Mouse (Mus musculus) WW6 (cell line): ENCODE results near the gene Agxt.

Source experiments
- DNase-seq: peaks from one replicate; pipeline ENCODE4 v3.0.0-alpha.2; 2013; ENCODE audit warnings: low read depth, low spot score

Gene Agxt

DNA sequence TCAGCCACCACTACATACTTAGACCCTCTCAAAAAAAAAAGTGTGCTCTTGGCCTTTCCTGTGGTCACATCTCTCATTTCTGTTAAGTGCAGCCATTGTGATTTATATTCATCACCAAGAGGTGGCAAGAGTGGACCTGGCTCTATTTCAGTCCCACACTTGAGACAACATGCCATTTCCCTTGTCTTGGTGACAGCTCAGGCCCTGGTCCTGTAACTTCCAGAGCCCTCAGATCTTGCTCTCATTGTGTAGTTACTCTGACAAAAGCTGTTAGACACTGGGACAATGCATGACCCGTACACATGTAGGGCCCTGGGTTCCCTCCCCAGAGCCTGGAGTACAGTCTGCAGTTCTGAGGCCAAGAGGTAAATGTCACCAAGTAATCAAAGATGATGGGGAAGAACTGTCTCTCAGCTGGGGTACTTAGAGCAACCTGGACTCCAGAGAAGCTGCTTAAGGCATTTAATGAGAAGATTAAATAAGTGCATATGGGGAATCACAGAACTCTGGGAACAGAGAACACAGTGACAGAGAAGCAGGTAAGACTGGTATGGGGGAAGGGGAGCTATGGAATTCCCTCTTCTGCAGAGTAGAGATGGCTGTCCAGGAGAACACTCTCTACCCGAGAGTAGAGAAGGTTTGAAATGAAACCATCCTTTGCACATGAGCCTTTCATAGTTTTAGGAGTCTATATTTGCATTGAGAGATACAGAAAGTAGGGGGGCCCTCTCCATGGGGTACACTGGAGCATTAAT is 16.0 kb downstream of the Agxt start:
- no peak for DNase-seq

DNA sequence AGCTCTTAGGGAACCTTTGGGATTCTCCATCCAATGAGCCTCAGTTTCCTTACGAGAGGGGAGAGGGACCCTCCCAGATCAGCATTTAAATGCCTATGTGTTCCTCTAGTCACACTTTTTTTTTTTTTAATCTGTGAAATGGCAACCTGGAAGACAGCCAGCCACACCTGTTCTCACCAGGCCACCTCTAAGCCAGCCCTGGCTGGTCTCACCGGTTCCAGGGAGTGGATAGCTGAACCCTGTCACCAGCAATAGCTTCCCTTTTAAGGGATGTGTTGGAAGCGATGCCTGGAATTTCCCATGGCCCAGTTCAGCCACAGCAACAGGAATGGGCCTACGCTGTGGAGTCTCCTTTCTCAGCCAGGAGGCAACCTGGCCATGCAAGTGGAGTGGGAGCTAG is 22.5 kb downstream of the Agxt start:
- DNase-seq: no peak

DNA sequence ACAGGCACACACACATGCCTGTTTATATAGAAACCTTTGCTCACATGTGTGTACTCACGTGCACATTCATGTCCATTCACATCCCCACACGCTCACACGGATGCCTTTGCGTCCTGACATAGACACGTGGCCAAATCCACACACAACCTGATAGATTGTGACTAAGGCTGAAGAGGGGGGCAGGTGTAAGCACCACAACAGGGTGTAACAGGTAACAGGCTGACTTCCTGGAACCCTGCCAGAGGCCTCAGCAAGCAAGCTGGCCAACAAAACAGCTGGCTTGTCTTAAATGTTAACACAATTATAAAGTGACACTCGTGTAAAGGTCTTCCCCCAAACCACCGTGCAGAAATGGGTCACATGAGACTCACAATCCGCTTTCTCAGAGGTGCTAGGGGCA is 23.9 kb downstream of the Agxt start:
- no peak for DNase-seq

DNA sequence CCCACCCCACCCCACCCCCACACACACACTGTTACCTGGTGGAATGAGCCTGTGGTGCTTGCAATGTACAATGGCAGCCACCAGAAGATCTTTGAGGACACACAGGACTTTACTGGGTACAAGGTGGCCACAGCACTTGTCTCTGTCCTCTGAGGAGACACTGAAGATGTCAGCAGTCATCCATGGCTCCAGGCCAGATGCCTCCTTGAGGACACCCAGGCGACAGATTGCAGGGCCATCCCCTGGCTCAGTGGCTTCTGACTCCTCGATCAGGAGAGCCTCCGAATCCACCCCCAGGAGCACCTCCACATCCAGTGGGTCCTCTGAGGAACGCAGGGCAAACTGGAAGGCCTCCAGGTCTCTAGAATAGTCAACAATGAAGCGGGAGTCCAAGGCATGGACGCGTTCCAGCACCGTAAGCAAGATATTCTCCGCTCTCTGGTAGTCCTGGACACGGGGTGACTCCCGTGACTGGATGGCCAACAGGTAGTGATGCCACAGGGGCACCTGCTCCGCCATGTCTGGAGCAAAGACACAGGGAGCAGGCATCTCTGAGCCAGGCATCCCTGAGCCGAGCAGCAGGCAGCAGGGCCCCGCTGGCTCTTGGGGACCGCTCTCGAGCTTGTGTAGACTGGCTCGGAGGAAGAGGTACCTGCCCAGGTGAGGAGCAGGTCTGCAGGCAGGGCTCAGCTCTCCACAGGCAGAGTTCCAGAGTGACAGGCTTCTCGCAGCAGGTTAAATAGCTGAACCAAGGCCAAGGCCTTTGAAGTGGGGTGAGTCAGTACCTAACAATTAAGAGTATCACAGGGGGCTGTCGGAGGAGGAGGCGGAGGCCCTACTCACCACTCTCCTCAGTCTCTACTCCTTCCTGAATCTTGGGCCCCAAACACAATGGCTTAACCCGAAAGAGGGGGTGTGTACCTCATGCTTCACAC is 24.8 kb downstream of the Agxt start:
- DNase-seq: no peak

DNA sequence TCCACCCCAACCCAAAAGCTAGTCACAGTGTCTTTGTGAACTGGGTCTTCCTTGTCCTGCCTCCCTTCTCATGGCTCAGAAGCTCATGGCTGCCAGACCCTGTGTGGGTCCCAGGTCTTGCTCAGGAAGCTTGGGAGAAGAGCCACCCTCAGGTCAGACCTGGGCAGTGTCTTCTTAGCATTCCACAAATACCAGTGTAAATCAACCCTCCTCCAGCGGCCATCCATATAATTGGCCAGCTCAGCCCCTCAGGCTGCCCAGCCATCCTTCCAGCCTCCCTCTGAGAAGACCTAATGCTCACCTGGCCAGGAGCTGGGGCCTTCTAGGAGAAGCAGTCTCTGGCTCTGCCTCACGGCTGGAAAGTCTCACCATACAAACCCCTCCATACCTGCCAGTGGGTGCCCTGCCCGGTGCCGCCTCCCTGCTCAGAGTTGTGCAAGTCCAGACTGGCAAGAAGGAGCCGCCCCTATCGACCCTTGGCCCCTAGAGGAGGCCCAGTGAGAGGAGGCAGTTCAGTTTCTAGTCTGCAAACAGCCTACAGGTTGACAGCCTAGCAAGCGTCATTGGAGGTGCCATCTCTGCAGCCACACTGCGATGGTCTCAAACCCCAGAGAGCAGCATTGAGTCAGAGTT is 25.6 kb downstream of the Agxt start, which contains the start of gene 2310007B03Rik:
TSS of gene 2310007B03Rik (minus strand) at position 448 of the 633 bp plus-strand sequence.
- DNase-seq: no peak

DNA sequence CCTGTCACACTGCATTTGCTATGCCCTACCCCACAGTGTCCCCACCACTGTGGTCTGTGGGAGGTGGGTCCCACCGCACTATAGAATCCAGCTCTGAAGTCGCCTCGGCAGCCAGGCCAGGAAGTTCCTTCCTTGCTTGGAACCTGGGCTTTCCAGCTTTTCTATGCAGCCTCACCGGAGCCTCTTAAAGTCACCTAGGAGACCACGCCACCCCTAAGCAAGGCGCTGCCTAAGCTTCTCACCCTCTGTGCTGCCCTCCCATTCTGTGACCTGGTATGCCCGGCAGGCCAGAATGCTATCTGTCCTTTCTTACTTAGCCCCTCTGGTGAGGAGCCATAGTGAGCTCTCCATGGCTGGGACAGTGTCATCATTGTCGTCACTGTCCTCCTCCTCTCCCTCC is 26.3 kb downstream of the Agxt start:
- DNase-seq: no peak

DNA sequence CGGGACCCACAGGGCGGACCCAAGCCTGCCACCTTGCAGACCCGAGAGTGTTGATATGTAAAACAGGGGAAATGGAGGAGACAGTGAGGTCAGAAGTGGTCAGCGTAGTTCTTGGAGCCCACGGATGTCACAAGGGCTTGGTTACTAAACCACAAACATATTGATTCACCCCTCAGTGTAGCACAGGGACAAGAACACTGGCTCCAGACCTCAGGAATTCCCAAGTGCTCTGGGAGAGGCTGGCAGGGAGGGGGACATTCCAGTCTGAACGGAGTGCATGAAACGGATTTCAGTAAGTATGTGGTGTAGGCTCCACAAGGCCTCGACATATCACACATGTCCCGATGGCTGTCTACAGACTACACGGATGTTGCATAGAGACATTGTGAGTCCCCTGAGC is 26.9 kb downstream of the Agxt start:
- no peak for DNase-seq

DNA sequence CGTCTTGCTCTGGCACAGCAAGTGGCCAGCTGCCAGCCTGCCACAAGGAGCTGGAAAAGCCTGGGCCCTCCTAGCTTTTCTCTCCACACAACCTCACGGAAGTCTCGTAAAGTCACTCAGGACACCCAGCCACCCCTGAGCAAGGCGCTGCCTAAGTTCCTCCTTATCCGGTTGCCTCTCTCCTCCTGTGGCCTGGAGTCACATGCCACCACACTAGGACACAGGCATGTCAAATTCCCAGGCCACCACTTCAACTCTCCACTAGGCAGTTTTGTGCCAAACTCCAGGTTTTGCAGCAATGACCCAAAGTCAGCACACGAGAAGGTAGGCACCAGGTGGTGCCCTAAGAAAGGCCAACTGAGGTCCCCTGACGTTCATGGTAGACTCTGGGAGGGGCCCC is 27.5 kb downstream of the Agxt start:
- DNase-seq: no peak

DNA sequence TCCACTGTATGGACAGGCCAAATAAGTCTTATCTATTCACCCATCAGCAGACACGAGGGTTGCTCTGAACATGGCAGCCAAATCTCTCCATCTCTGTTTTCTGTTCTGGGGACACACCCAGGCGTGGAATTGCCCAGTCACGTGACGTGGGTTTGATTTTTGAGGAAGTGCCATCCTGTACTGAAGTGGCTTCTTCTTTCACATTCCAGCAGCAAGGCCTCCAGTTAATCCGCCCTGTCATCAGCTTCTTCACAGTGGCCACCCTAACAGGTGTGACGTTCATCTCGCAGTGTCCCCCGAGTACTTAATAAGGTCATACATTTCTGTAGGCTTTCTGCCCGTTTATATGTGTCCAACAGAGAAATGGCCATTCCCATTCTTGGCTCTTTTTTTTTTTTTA is 30.4 kb downstream of the Agxt start:
- no peak for DNase-seq

DNA sequence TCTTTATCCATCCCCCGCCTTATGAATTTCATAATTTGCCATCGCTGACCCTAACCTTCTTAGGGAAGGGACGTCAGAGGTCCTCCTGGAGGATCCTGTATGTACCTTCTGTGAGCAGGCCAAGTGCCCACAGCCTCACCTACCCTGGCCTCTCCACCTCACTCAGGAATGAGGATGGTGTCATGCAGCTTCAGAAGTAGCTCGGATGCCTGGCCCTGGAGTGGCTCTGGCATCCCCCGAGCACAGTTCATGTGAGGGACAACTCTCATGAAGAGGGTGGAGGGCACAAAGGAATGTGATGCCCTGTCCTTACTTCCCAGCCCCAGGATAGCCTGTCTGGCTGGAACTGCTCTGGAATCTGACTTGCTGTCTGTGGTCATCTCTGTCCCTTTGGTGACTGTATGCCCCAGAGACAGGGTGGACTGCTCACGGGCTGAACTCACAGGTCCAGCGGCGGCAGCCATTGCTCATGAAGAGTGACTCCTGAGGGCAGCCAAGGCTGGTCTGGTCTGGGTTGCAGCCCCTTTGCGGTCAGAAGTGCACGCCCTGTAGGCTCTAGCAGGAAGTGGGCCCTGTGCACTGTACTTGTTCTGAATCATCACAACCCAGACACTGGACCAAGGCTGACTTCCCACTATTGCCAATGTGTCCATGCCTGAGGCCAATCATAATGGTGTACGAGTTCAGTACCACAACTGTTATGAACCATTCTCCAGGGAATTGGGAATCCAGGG is 31.5 kb downstream of the Agxt start:
- no peak for DNase-seq

DNA sequence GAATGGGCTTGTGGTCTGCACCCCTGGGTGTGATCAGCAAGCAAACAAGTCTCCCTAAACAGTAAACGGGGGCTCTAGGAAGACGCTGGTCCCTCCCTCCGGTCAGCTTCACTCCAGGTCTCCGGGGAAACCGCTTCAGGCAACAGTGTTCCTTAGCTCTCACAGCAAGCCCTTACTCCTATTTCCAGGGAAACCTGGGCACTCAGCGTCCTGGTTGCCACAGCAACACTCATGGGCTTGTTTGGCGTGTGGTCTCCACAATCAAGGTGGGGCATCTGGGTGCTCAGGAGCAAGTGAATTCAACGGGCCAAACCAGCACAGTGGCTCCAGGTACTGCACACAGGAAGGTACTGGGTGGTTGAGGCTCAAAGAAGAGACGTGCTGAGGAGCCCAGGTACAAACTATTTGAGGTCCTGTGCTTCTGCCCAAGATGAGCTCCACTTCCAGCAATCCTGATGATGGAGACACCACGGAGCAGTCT is 33.3 kb downstream of the Agxt start, which contains the start of gene Crocc2:
TSS of gene Crocc2 (plus strand) at position 431 of the 481 bp plus-strand sequence.
- no peak for DNase-seq

DNA sequence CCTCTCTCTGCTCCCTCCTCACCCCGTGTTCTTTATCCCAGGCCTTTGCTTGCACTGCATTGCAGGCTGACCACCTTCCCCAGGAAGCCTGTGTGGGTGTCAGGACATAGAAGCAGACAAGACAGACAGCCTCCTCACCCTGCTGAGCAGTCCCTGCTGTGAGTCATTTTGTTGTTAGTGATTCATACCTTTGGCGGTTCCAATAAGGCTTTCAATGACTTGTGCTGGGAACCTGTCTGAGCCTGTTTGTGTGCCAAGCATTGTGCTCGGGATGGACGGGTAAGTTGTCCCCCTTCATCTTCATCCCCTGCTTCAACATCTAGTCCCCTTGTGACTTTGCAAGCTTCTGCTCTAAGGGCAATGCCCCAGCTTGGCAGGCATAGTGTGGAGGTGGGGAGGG is 38.6 kb downstream of the Agxt start:
- no peak for DNase-seq

DNA sequence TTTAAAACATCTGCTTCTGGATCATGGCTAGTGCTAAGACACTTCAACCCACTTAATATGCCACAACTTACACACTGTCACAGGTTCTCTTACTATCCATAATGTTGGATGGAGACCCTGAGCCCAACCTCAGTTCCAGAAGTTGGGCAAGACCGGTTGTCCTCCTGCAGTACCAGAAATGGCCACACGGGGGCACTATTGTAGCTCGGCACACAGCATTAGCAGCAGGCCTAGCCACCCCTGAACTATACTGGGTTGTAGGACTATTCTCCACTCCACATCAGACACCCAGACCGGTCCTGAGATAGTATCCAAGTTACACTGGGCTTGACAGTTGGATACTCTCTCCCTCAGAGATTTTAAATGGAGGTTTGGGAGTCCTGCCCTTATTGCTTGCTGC is 39.4 kb downstream of the Agxt start:
- peak; percentile 57 for DNase-seq

DNA sequence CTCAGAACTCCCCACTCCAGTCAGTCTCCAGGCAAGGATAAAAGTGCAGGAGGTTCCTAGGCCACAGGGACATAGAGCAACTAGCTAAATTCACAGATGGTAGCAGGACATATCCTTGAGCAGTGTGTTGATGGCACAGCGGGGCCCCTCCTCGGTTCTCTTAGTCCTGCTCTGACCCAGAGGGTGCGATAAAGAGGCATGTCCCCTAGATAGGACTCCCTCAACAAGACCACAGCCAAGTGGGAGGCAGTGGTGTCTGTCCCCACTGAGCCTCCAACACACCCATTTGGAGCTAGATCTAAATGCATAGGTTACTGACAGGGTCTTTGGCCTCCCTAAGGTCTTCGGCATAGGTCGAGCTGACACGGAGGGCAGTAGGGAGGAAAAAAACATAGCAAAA is 40.8 kb downstream of the Agxt start:
- DNase-seq: no peak

DNA sequence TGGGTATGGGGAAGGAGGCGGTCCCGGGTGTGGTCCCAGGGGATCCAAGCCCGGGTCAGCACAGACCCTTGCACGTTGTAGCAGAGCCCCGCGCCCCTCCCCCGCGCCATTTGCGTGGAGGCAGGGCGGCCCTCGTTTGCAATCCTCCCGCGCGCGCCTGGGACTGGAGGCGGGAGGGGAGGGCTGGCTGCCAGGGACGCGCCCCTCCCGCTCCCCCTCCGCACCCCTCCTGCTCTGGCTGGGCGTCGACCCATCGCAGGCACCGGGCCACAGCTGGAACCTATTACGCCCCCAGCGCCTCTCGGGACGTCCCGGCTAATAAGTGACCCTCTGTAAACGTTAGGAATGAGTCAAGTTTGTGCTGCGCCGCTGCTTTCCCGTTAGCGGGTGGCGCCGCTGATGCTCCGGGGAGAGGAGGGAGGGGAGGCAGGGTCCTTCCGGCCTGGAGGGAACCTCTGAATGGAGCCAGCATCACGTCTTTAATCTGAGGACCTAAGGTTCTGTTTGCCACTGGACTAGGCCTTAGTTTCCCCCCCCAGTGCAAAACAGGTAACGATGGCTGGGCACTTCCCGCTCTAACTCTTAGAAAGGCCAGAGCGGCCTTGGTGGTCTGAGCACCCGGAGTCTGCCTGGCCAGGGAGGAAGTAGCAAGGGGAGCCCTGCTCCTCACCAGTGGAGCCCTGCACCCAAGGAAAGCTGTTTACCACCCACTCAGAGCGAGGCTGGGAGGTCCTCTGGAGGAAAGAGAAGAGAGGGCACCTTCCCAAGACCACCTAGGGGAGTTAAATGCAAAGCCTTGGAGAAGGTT is 41.7 kb downstream of the Agxt start:
- no peak for DNase-seq

DNA sequence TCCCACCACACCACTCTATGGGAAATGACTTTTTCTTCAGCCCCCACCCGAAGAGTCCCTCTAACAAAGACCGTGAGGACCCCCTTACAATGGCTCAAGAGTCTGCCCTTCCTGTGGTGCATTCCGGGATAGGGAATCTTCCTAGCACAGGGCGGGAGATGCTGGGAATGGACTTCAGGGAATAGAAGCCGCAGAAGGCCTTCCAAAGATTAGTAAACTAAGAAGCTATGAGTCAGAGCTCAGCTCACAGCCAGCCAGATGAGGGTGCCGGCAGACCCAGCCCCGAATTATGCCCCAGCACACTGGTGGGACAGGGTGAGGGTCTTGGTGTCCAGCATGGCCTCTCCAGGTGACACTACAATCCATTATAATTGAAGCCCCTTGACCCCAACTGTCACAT is 47.2 kb downstream of the Agxt start:
- DNase-seq: no peak

DNA sequence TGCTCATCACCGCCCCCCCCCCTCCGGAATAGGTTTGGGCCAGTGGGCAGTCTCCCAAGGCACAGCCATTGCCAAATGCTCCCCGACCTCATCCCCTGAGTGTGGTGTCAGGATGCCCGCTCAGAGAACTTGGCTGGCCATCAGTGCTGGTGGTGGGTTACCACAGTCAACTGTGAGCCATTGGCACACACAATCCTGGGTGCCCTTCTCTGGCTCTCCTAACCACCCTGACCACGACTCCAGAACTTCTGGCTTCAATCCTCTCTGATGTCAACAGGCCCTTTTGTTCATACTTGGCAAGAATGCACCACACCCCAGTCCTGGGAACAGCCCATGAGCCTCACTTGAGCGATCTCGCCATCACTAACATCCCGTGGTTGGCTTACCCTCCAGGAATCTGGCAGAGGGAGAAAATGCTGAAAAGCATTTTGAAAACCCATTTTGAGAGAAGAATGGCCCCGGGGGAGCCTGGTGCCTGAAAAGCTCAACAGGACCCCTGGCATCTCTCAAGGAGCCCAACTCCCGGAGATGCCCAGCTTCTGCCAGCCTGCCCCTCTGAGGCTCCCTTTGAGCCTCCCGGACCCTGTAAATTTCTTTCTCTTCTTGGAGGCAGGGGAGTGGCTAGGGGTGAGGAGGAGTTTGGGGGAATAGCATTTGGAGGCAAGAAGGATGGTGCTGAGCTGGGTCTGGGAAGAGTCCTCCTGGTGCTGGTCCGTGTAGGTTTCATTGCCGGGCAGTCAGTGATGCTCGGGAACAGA is 49.2 kb downstream of the Agxt start:
- DNase-seq: no peak

DNA sequence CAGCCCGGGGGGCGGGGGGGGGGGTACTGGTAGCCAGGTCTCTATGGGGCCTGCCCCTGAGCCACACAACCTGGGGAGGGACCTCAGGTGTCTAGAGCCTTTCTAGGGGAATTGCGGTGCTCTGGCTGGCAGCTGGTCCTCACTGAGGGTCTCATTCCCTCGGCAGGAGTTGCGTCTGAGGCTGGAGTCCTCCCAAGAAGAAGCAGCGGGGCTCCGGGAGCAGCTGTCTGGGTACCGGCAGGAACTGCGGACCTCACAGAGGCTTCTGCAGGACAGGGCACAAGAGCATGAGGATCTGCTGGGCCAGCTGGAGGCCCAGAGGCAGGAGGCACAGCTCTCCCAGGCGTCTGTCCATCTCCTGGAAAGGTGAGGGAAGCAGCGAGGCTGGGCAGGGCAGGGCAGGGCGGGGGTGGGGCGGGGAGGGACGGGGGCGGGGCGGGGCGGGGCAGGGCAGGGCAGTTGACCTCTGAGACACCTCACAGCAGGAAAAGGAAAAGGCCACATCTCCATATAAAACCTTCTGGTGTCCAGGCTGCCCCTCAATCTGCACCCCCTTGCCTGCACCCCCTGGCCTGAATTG is 55.8 kb downstream of the Agxt start:
- no peak for DNase-seq

DNA sequence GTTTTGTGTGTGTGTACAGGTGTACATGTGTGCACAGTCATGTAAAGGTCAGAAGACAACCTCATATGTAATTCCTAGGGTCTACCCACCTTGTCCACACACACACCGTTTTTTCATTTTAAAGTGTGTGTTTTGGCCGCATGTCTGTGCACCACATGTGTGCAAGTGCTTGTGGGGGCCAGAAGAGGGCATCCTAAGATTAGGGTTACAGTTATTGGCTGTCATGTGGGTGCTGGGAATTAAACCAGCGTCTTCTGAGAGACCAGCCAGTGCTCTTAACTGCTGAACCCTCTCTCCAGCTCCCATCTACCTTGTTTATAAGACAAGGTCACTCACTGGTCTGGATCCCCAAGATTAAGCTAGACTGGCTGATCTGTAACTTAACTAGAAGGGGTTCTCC is 59.9 kb downstream of the Agxt start:
- no peak for DNase-seq
